Mouse (Mus musculus) stomach, postnatal 0 days (tissue): ENCODE data around the gene Tkt.

Experiments
- CTCF ChIP-seq: IDR thresholded peaks from 2 replicates; pipeline ENCODE4 v1.5.1; 2016; ENCODE audit warnings: antibody characterized with exemption, low read depth, mild to moderate bottlenecking, moderate library complexity
- EP300 ChIP-seq: optimal IDR thresholded peaks from 2 replicates; pipeline ENCODE3; 2016; ENCODE audit warnings: antibody characterized with exemption

- no peak for TF ChIP-seq CTCF
- no peak for TF ChIP-seq EP300
These were observed 6.6 kb upstream of the Tkt start for GRCm38 (mm10) chr14:30541541-30541940.
